Mouse (Mus musculus) heart, embryonic 16.5 days (tissue): ENCODE data around the gene Rab4a. TPM values are rescaled to one million over a fixed set of nuclear protein-coding genes. Genes with fewer than 3 reads are reported as not detected.
"Not testable (repeated sequence)": the region's sequence is repeated elsewhere in the genome, so short reads cannot be mapped to it uniquely, and the experiment has no call there.

Source experiments
- ATAC-seq: fragments of 200-750 bp; cut with Nextera tagmentation; replicated peaks from 2 replicates; pipeline ENCODE4 v1.8.0; 2017; ENCODE audit warnings: moderate number of reproducible peaks; ENCODE audit not compliant: insufficient read depth, low FRiP score; ENCODE audit errors: extremely low read depth
- H3K27ac ChIP-seq: fragments of 300-500 bp; sonication (generic); 2 replicates; pipeline ENCODE4 v1.5.1; 2014; ENCODE audit warnings: mild to moderate bottlenecking, low read length, control low read depth, moderate library complexity
- H3K27me3 ChIP-seq: fragments of 300-500 bp; sonication (generic); 2 replicates; pipeline ENCODE4 v1.6.1; 2014; ENCODE audit warnings: low read length, mixed read lengths; ENCODE audit not compliant: control insufficient read depth, insufficient read depth
- H3K36me3 ChIP-seq: fragments of 300-500 bp; sonication (generic); 2 replicates; pipeline ENCODE4 v1.6.1; 2014; ENCODE audit not compliant: control insufficient read depth, insufficient read depth
- H3K4me1 ChIP-seq: fragments of 300-500 bp; sonication (generic); 2 replicates; pipeline ENCODE4 v1.6.1; 2014; ENCODE audit warnings: low read length, mixed read lengths; ENCODE audit not compliant: control insufficient read depth, insufficient read depth
- H3K4me2 ChIP-seq: fragments of 300-500 bp; sonication (generic); 2 replicates; pipeline ENCODE4 v1.6.1; 2014; ENCODE audit warnings: low read depth, mild to moderate bottlenecking, control low read depth, low read length
- H3K4me3 ChIP-seq: fragments of 300-500 bp; sonication (generic); 2 replicates; pipeline ENCODE4 v1.5.1; 2014; ENCODE audit warnings: mild to moderate bottlenecking, control low read depth, low read length
- H3K9ac ChIP-seq: fragments of 300-500 bp; sonication (generic); 2 replicates; pipeline ENCODE4 v1.6.1; 2014; ENCODE audit warnings: low read length, control low read depth
- H3K9me3 ChIP-seq: fragments of 300-500 bp; sonication (generic); replicated peaks from 2 replicates; pipeline ENCODE4 v1.6.1; 2016; ENCODE audit warnings: low read length; ENCODE audit not compliant: control insufficient read depth
- WGBS: fragments of 180-500 bp; shearing (Covaris S2); extraction: QIAGEN DNeasy Blood & Tissue Kit; methylation state at CpG from one replicate; pipeline ENCODE4 v1.1.7; 2014; 5-methylcytosine and 5-hydroxymethylcytosine counted together
- polyA plus RNA-seq: library from polyadenylated mRNA; unstranded; fragments of >200 nt; fragmentation: Nextera tagmentation; extraction: Ambion mirVana; gene quantifications from 2 replicates; pipeline ENCODE4 v1.2.1, GENCODE M21; 2015

Gene Rab4a
- polyA plus RNA-seq, 1 experiment from 2014 or later: 32.2 TPM

DNA sequence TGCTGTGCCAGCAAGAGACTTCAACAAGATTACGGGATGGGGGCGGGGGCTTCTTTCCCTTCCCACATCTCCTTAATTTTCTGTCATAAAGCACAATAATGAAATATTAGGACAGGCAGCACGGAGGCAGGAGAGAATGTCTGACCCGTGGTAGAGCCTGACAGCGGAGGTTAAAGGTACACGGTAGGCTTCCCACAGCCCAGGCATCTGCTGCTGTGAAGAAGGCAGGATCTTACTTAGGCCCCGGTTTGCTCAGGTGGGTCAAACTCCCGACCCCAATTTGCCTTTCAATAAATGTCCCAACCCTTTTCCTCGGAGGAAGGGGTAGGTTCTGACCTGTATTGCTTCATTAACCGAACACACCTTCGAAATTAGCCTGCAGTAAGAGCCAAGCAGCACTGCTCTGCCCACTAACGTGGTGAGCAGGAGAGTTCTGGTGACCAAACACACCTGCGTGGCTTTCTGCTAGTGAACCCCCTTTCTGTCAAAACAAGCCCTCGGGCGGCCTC, 522 bp upstream of the Rab4a start:
- peak overlapping the region; percentile 84 for H3K9ac ChIP-seq
- peak overlapping the region; percentile 65 for H3K4me2 ChIP-seq
- no peaks in the 10 kb centered on the region for H3K27me3 ChIP-seq
- ATAC-seq: no peak; the same call in 1 of the 2 replicates
- no peaks in the 10 kb centered on the region for H3K36me3 ChIP-seq
- H3K9me3 ChIP-seq: peaks cover 2% of the 10 kb centered on the region; the same call in 1 of the 2 replicates
- H3K4me3 ChIP-seq: peak overlapping the region; percentile 67
- no peak overlapping the region; the same call in 1 of the 2 replicates for H3K27ac ChIP-seq
- WGBS: 23% methylated on average over 15 of the region's 15 CpGs
- peaks cover 17% of the 10 kb centered on the region for H3K4me1 ChIP-seq

DNA sequence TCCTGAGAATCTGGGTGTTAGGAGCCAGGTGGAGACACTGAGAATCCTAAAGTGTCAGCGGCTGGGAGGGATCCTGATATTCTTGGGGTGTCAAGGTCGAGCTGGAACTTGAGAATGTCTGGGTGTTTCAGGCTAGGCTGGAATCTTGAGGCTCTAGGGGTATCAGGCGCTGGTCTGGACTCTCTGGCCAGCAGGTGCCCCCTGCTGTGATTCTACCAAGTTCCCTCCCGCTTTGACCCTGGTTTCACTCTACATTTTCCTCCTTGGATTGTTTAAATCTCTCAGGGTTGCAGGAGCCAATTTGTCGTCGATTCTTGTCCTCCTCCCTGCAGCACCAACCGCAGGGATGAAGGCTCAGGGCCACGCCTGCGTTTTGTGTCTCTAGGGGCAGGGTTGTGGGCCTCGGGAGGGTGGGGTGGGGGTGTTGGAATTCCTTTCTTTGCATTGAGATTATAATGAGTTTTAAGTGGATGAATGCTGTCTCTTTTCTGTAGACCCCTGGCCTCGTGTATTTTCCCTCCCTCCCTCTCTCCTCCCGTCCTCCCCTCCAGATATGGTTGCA, 670 bp downstream of the Rab4a start:
- peak overlapping the region; percentile 67 for H3K4me3 ChIP-seq
- ATAC-seq: peak; percentile 42; the same call in 1 of the 2 replicates
- H3K36me3 ChIP-seq: no peaks in the 10 kb centered on the region
- no peaks in the 10 kb centered on the region for H3K9me3 ChIP-seq
- peaks cover 17% of the 10 kb centered on the region for H3K4me1 ChIP-seq
- peak overlapping the region; percentile 84 for H3K9ac ChIP-seq
- WGBS: 6% methylated on average over 12 of the region's 12 CpGs
- peak overlapping the region; percentile 17; the same call in 1 of the 2 replicates for H3K27ac ChIP-seq
- peak overlapping the region; percentile 65 for H3K4me2 ChIP-seq
- H3K27me3 ChIP-seq: no peaks in the 10 kb centered on the region

DNA sequence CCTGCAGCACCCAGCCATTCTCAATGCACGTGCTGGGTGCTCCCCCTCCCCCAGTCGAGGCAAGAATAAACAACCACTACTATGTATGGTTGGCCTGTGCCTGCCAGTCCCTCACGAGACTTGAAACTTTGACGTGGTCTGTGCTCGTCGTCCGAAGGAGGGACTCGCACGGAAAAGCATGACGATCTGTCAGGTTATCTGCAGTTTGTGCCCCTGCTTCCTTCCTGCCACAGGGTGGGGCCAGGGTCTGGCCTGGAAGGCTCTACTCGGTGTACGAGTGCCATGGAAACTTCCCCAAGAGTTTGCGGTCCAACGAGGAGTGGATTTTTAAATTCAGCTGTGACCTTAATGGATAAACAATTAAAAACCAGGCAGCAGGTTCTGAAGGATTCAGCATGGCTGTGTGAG, 1.2 kb downstream of the Rab4a start:
- peak overlapping the region; percentile 15; the same call in 1 of the 2 replicates for H3K9ac ChIP-seq
- peak; percentile 46; the same call in 1 of the 2 replicates for ATAC-seq
- H3K4me3 ChIP-seq: peak overlapping the region; percentile 67
- no peaks in the 10 kb centered on the region for H3K36me3 ChIP-seq
- WGBS: 7% methylated on average over 14 of the region's 14 CpGs
- H3K4me1 ChIP-seq: peaks cover 17% of the 10 kb centered on the region
- H3K27me3 ChIP-seq: no peaks in the 10 kb centered on the region
- H3K4me2 ChIP-seq: peak overlapping the region; percentile 65
- H3K9me3 ChIP-seq: no peaks in the 10 kb centered on the region
- H3K27ac ChIP-seq: no peak overlapping the region

DNA sequence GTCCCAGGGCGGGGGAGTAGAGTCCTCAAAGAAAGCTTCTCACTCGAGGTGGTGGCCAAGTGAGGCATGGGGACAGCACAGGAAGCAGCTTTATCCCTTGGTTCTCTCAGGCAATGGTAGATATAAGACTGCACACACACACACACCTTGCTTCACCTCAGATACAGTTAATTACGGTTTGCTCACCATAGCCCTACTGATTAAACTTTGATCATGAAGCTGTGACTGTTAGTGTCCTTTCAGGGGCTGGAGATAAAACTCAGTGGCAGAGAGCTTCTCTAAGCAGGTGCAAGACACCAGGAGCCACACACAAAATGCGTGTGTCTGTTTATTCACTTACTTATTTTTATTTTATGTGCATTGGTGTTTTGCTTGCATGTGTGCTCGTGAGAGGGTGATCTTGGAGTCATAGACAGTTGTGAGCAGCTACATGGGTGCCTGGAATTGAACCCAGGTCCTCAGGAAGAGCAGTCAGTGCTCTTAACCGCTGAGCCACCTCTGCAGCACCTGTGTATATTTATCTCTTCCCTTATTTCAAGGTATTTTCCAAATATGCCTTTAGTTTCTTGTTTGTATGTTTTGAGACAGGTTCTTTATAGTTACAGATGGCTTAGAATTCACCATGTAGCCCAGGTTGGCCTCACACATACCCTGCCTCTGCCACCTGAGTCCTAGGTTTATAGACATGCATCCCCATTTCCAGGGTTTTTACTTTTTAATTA, 2.2 kb downstream of the Rab4a start:
- ATAC-seq: no peak
- H3K4me2 ChIP-seq: no peak overlapping the region; the same call in 1 of the 2 replicates
- 74% methylated on average over 6 of the region's 6 CpGs for WGBS
- no peaks in the 10 kb centered on the region for H3K36me3 ChIP-seq
- H3K27me3 ChIP-seq: no peaks in the 10 kb centered on the region
- no peaks in the 10 kb centered on the region for H3K9me3 ChIP-seq
- peaks cover 17% of the 10 kb centered on the region for H3K4me1 ChIP-seq
- no peak overlapping the region for H3K9ac ChIP-seq
- H3K4me3 ChIP-seq: no peak overlapping the region
- no peak overlapping the region for H3K27ac ChIP-seq

DNA sequence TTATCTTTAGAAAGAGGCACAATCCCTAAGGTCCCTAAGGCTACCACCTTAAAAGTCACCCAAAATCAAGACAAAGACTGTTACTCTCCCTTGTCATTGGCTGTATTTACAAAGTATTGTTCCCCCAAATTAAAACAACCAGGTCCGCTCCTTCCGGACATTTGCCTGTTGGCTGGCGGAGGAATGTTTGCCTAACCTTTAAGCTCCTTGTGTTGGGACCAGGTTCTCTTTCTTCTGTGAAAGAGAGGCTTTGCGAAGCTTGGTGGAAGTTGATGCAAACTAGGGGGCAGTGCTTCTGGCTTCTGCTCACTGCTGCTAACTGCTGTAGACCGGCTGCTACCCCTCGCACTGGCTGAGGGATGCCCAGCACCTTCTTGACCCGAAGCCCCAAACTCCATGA, 2.9 kb downstream of the Rab4a start:
- no peak overlapping the region for H3K27ac ChIP-seq
- peaks cover 17% of the 10 kb centered on the region for H3K4me1 ChIP-seq
- H3K9ac ChIP-seq: no peak overlapping the region
- H3K27me3 ChIP-seq: no peaks in the 10 kb centered on the region
- ATAC-seq: no peak
- H3K4me2 ChIP-seq: no peak overlapping the region
- H3K9me3 ChIP-seq: no peaks in the 10 kb centered on the region
- H3K4me3 ChIP-seq: no peak overlapping the region
- no peaks in the 10 kb centered on the region for H3K36me3 ChIP-seq
- 77% methylated on average over 7 of the region's 7 CpGs for WGBS

DNA sequence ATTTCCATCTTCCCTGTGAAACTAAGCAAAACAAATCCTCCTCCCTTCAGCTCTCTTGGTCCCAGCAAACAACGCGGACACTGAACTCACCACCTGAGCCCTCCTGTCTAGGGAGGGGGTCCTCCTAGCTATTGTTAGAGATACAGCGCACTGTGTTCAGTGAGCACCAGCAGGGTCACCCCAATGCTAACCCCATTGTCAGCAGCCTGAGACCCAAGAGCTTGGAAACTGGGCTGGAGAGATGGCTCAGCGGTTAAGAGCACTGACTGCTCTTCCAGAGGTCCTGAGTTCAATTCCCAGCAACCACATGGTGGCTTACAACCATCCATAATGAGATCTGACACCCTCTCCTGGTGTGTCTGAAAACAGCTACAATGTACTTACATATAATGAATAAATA, 3.6 kb downstream of the Rab4a start:
- H3K4me2 ChIP-seq, H3K9ac ChIP-seq, H3K36me3 ChIP-seq, H3K4me3 ChIP-seq, H3K27ac ChIP-seq, H3K9me3 ChIP-seq, H3K27me3 ChIP-seq, ATAC-seq: not testable (repeated sequence)
- 86% methylated on average over 4 of the region's 4 CpGs for WGBS
- peaks cover 17% of the 10 kb centered on the region for H3K4me1 ChIP-seq

DNA sequence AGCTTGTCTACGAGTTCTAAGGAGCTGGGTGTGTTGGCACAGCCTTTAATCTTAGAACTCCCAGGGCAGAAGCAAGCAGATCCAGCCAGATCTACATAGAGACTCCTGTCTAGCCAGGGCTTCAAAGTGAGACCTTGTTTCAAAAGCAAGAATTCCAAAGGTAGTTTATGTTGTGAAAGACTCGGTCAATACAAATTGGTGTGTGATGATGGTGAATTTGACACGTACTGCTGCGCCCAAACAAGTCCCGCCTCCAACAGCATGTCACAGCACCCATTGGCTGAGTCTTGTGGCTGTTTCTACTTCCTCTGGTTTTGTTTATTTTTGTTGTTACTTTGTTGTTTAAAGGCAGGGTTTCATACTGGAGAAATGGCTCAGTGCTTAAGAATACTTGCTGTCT, 6.4 kb downstream of the Rab4a start:
- Histone ChIP-seq H3K4me1 (peaks cover 4% of the 10 kb centered on the region), H3K9ac (no peak overlapping the region), H3K4me3 (no peak overlapping the region), H3K9me3 (no peaks in the 10 kb centered on the region), H3K27ac (no peak overlapping the region), H3K36me3 (no peaks in the 10 kb centered on the region), H3K4me2 (no peak overlapping the region), H3K27me3 (no peaks in the 10 kb centered on the region)
- ATAC-seq: no peak
- 87% methylated on average over 5 of the region's 5 CpGs for WGBS

DNA sequence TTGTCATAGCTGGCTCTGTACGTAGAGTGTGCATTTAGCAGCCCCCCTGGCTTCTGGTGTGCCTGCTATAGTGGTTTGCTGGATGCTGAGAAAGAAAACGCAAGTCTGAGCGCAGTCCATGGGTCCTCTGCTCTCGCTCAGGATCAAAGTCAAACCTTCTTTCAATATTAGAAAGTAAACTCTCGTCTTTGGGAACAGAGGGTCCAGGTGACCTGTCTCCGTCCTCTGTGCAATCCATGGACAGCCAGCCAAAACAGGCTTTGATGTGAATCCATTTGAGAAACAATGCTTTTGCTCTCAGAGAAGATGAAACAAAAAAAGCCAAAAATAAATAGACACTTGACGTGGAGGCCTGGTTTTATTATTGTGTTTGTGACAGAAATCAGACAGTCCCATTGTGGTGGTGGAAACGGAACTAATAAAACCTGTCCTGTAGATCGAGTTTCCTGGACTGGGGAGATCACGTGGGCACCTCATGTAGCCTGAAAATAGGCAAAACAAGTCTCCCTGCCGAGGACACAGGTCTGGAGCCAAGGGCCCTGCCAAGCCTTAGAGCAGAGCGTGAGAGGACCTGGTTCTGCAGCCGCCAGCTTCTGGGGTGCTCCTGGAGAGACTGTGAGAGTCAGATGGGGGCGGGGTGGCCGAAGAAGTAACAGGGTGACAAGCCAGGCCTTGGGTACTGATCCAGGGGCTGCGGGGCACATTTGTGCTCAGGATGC, 7.5 kb downstream of the Rab4a start:
- Histone ChIP-seq H3K9me3 (peaks cover 3% of the 10 kb centered on the region; the same call in 1 of the 2 replicates), H3K4me3 (no peak overlapping the region), H3K27me3 (no peaks in the 10 kb centered on the region), H3K9ac (no peak overlapping the region), H3K27ac (no peak overlapping the region), H3K4me2 (no peak overlapping the region), H3K36me3 (no peaks in the 10 kb centered on the region), H3K4me1 (no peaks in the 10 kb centered on the region)
- 76% methylated on average over 16 of the region's 16 CpGs for WGBS
- ATAC-seq: no peak

DNA sequence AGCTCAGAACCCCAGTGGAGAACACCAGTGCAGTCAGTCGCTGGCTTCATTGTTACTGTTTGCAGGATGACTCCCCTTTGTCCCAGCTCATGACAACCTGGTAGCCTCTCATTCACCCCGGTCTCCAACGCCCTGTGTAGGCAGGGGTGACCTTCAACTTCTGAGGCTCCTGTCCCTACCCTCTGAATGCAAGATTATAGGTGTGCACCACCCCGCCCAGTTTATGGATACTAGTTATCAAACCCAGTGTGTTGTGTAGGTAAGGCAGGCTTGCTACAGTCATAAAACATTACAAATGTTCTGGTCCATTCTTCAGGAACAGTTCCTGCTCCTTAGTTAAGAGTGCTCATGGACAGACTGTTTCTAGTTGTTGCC, 8.1 kb downstream of the Rab4a start:
- no peak for ATAC-seq
- 84% methylated on average over 4 of the region's 4 CpGs for WGBS
- H3K9me3 ChIP-seq: peaks cover 3% of the 10 kb centered on the region; the same call in 1 of the 2 replicates
- H3K4me1 ChIP-seq: no peaks in the 10 kb centered on the region
- H3K27me3 ChIP-seq: no peaks in the 10 kb centered on the region
- H3K4me2 ChIP-seq: no peak overlapping the region
- H3K27ac ChIP-seq: no peak overlapping the region
- no peak overlapping the region for H3K9ac ChIP-seq
- H3K36me3 ChIP-seq: no peaks in the 10 kb centered on the region
- no peak overlapping the region for H3K4me3 ChIP-seq
